Mouse (Mus musculus) C2C12 (cell line): Measurements from ENCODE around the gene Tomt.

Experiments
- CEBPB ChIP-seq: IDR thresholded peaks from one replicate; pipeline ENCODE4 v1.6.1; 2011; ENCODE audit warnings: low read depth, mild to moderate bottlenecking, control low read depth, moderate library complexity
- CTCF ChIP-seq: IDR thresholded peaks from one replicate; pipeline ENCODE4 v1.5.1; 2011; ENCODE audit not compliant: control insufficient read depth, insufficient read depth, insufficient read length
- MAX ChIP-seq: IDR thresholded peaks from one replicate; pipeline ENCODE4 v1.6.1; 2011; ENCODE audit warnings: mild to moderate bottlenecking, control low read depth
- MYOD1 ChIP-seq: IDR thresholded peaks from one replicate; pipeline ENCODE4 v1.6.1; 2011; ENCODE audit warnings: low read depth; ENCODE audit not compliant: control insufficient read depth, insufficient read length
- USF1 ChIP-seq: IDR thresholded peaks from one replicate; pipeline ENCODE4 v1.6.1; 2011; ENCODE audit warnings: low read depth, mild to moderate bottlenecking, control low read depth, moderate library complexity

- TF ChIP-seq CTCF = no peak
- TF ChIP-seq MAX = no peak
- TF ChIP-seq USF1 = no peak
- no peak for TF ChIP-seq MYOD1
- no peak for TF ChIP-seq CEBPB
Observed at GRCm38 (mm10) chr7:101901969-101902368, 4.2 kb downstream of the Tomt start.
